Mouse (Mus musculus): ENCODE measurements at regions not wholly inside any gene's neighbourhood (a gene's known extent, or its start where the extent isn't known, plus 50 kb on each side); places are given as distances from the start of the nearest gene placed in this dataset.

DNA sequence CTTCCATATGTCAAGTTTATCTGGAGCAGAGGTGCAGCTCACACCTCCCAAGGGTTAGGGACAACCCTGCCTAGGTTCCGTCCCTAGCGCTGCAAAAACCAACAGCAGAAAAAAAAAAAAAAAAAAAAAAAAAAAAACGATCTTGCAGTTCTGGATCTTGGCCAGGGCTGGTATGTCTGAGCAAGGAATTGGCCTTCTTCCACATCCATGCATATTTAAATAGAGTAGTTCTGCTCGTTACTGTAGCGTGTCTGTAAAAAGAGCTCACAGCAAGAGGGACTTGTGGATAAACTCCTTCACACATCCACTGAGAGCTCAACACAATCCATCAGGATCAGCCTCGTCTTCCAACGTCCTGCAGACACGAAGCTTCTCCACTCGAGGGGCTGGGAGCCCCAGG, 639.4 kb upstream of the Adam5 start:
- Histone ChIP-seq H3K4me1 (ENCODE audit: control insufficient read depth, insufficient read depth, low read length) (peaks cover 7% of the 10 kb centered on the region), H3K27ac (ENCODE audit: insufficient read depth, low read length) (no peak overlapping the region), H3K4me3 (ENCODE audit: insufficient read depth, low read length) (no peak overlapping the region)
- TF ChIP-seq POLR2A (IDR thresholded peaks at IDR 0.05; ENCODE audit: extremely low read depth, insufficient read depth, low read length) (no peak), CTCF (IDR thresholded peaks at IDR 0.05; ENCODE audit: extremely low read depth, insufficient read depth, low read length) (no peak)

DNA sequence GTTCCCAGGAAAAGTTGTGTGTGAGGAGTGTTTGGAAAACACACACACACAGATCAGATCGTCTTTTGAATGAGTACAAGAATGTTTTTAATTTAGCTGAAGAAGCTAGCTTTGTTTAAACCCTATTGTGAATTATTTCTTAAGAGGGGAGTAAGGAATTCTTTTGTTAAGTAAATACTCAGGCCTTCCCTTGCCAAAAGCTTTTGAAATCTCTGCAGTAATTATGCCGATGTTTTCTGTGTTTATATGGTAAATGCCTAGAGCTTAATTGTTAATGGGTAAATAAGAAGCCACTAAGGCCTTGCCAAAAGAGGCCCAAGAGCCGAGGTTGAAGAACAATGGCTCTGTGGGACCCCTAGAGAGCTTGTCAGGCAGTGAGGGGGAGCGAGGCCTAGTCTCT, 638.3 kb upstream of the Adam5 start:
- H3K27ac ChIP-seq (ENCODE audit: insufficient read depth, low read length) = no peak overlapping the region
- H3K4me1 ChIP-seq (ENCODE audit: control insufficient read depth, insufficient read depth, low read length) = peaks cover 7% of the 10 kb centered on the region
- no peak for TF ChIP-seq POLR2A (IDR thresholded peaks at IDR 0.05; ENCODE audit: extremely low read depth, insufficient read depth, low read length)
- TF ChIP-seq CTCF (IDR thresholded peaks at IDR 0.05; ENCODE audit: extremely low read depth, insufficient read depth, low read length) = no peak
- H3K4me3 ChIP-seq (ENCODE audit: insufficient read depth, low read length) = no peak overlapping the region

DNA sequence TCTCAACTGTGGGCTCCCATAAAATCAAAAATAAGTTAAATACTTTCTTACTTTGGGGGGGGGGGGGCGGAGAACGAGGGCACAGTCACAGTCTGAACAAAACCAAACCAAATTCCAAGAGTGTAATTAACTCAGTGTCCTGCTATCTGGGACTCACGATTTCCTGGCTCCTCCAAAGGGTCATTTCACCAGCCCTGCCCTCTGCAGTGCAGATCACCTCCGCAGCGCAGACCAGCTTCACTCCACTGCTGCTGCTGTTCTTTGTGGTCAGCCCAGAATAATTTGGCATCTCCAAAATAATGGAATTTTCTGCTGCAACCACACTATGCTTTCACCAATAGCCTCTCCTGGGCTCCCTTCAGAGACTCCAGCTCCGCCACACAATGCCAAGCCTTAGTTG, 631.5 kb upstream of the Adam5 start:
- no peak overlapping the region for H3K27ac ChIP-seq (ENCODE audit: insufficient read depth, low read length)
- H3K4me3 ChIP-seq (ENCODE audit: insufficient read depth, low read length) = no peak overlapping the region
- no peaks in the 10 kb centered on the region for H3K4me1 ChIP-seq (ENCODE audit: control insufficient read depth, insufficient read depth, low read length)
- no peak for TF ChIP-seq CTCF (IDR thresholded peaks at IDR 0.05; ENCODE audit: extremely low read depth, insufficient read depth, low read length)
- TF ChIP-seq POLR2A (IDR thresholded peaks at IDR 0.05; ENCODE audit: extremely low read depth, insufficient read depth, low read length) = no peak

DNA sequence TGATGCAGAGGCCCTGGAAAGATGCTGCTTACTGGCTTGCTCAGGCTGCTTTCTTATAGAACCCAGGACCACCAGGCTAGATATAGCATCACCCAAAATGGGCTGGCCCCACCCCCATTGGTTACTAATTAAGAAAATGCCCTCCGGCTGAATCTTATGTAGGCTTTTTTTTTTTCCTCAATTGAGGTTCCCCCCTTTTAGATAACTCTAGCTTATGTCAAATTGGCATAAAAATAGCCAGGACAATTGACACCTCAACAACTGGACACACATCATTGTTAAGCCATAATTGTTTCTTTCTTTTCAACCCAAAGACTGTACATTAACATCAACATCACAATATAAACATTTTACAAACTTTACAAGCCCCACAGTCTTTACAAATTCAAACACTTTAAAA, 630.8 kb upstream of the Adam5 start:
- TF ChIP-seq CTCF (IDR thresholded peaks at IDR 0.05; ENCODE audit: extremely low read depth, insufficient read depth, low read length) (no peak), POLR2A (IDR thresholded peaks at IDR 0.05; ENCODE audit: extremely low read depth, insufficient read depth, low read length) (no peak)
- Histone ChIP-seq H3K27ac (ENCODE audit: insufficient read depth, low read length) (no peak overlapping the region), H3K4me1 (ENCODE audit: control insufficient read depth, insufficient read depth, low read length) (no peaks in the 10 kb centered on the region), H3K4me3 (ENCODE audit: insufficient read depth, low read length) (no peak overlapping the region)

DNA sequence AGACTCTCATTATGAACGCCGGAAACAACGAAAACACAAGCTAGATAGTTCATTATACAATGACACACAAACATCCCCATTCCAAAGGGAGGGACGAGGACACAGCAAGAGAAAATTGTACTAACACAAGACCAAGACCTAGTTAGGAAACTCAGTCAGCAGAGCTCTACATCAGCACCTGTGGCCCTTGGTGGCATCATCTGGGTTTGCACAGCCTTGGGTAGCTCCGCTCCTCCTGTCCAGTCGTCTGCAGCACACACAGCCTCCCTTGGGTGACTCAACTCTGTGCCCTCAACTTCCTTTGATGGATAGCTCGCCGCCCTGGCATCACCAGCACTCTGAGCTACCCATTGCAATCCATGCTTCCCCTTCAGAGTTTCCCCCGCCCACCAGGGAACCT, 629.7 kb upstream of the Adam5 start:
- Histone ChIP-seq H3K4me1 (ENCODE audit: control insufficient read depth, insufficient read depth, low read length) (no peaks in the 10 kb centered on the region), H3K27ac (ENCODE audit: insufficient read depth, low read length) (no peak overlapping the region), H3K4me3 (ENCODE audit: insufficient read depth, low read length) (no peak overlapping the region)
- no peak for TF ChIP-seq POLR2A (IDR thresholded peaks at IDR 0.05; ENCODE audit: extremely low read depth, insufficient read depth, low read length)
- no peak for TF ChIP-seq CTCF (IDR thresholded peaks at IDR 0.05; ENCODE audit: extremely low read depth, insufficient read depth, low read length)

DNA sequence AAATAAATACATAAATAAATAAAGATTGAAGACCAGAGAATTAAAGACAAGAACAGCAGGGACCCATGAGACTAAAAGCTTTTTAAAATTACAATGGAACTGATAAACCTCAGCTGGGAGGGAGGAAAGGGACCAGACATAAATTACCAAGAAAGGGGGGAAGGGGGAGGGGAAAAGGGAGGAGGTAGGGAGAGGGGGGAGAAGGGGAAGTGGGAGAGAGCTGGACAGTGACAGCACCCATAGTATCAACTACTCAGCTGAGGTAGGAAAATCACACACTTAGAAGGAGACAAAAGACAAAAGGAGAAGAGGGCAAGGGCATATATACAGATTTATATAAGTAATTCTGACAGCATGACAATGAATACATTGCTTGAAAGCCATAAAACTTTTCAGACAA, 626.4 kb upstream of the Adam5 start:
- TF ChIP-seq POLR2A (IDR thresholded peaks at IDR 0.05; ENCODE audit: extremely low read depth, insufficient read depth, low read length) (no peak), CTCF (IDR thresholded peaks at IDR 0.05; ENCODE audit: extremely low read depth, insufficient read depth, low read length) (no peak)
- H3K4me1 ChIP-seq (ENCODE audit: control insufficient read depth, insufficient read depth, low read length) = no peaks in the 10 kb centered on the region
- H3K4me3 ChIP-seq (ENCODE audit: insufficient read depth, low read length) = no peak overlapping the region
- no peak overlapping the region for H3K27ac ChIP-seq (ENCODE audit: insufficient read depth, low read length)

DNA sequence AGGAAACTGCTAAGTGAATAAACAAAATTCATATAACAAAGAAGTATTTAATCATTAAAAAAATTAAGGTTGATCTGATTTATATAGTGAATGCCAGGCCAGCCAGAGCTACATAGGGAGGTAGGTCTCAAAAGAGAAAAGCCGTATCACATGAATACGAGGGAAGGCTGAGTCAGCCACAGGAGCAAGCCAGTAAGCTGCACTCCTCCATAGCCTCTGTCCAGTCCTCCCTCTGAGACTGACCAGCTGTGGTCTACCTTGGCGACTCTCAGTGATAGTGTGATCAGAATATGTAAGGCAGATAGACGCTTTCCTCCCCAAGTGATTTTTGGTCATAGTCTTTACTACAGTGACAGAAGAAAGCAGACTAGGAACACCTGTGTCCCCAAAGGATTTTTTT, 625.4 kb upstream of the Adam5 start:
- H3K27ac ChIP-seq (ENCODE audit: insufficient read depth, low read length) = no peak overlapping the region
- TF ChIP-seq CTCF (IDR thresholded peaks at IDR 0.05; ENCODE audit: extremely low read depth, insufficient read depth, low read length) (no peak), POLR2A (IDR thresholded peaks at IDR 0.05; ENCODE audit: extremely low read depth, insufficient read depth, low read length) (no peak)
- no peak overlapping the region for H3K4me3 ChIP-seq (ENCODE audit: insufficient read depth, low read length)
- no peaks in the 10 kb centered on the region for H3K4me1 ChIP-seq (ENCODE audit: control insufficient read depth, insufficient read depth, low read length)

DNA sequence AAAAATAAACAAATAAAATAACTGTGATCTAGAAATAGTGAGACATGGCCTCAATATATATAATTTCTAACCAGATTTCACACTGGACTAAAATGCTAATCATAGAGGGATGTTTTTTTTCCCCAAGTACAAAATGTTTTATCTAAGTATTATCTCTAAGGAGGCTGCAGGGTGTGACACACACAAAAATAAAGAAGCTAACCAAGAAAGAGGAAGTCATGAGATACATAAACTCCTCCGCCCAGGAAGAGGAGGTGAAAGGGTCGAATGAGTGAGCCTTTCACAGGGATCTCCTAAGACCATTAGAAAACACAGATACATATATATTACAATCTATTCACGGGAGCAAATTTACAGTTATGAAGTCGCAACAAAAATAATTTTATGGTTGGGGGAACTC, 623.7 kb upstream of the Adam5 start:
- TF ChIP-seq POLR2A (IDR thresholded peaks at IDR 0.05; ENCODE audit: extremely low read depth, insufficient read depth, low read length) (no peak), CTCF (IDR thresholded peaks at IDR 0.05; ENCODE audit: extremely low read depth, insufficient read depth, low read length) (no peak)
- no peak overlapping the region for H3K27ac ChIP-seq (ENCODE audit: insufficient read depth, low read length)
- no peak overlapping the region for H3K4me3 ChIP-seq (ENCODE audit: insufficient read depth, low read length)
- no peaks in the 10 kb centered on the region for H3K4me1 ChIP-seq (ENCODE audit: control insufficient read depth, insufficient read depth, low read length)

DNA sequence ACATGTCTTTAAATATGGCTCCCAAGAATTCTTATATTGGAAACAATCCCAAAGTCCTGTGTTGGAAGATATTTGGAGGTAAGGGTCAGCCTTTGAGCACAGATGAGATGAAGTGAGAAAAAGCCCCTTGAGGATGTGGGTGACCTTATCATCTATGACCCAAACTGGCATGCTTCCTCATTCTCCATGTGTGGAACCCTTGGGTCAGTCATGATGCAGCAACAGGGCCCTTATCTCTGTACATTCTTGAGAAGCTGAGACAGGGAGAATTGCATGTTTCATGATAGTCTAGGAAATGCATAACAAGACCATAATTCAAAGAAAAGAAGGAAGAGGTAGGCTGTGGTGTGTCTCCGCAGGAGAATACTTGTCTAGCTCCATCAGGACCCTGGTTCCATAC, 621.8 kb upstream of the Adam5 start:
- TF ChIP-seq CTCF (IDR thresholded peaks at IDR 0.05; ENCODE audit: extremely low read depth, insufficient read depth, low read length) (no peak), POLR2A (IDR thresholded peaks at IDR 0.05; ENCODE audit: extremely low read depth, insufficient read depth, low read length) (no peak)
- Histone ChIP-seq H3K4me1 (ENCODE audit: control insufficient read depth, insufficient read depth, low read length) (peaks cover 1% of the 10 kb centered on the region; the same call in 1 of the 2 replicates), H3K4me3 (ENCODE audit: insufficient read depth, low read length) (no peak overlapping the region), H3K27ac (ENCODE audit: insufficient read depth, low read length) (no peak overlapping the region)

DNA sequence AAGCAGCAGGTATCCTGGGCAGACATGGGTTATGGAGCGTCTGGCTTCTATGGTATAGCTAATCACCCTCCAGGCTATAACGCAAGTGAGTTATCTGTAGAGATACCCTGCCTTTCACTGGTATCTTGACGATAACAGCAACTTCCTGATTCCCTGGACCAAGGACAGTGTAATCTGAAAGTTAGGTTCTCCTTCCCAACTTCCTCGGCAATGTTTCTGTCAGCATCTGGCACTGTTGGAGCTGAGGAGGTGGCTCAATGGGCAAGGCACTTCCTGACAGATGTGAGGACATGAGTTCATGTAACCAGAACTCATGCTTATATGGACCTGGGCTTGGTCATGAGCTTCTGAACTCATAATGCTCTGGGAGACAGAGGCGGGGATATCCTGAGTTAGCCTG, 620.9 kb upstream of the Adam5 start:
- H3K27ac ChIP-seq (ENCODE audit: insufficient read depth, low read length) = no peak overlapping the region
- no peak overlapping the region for H3K4me3 ChIP-seq (ENCODE audit: insufficient read depth, low read length)
- peaks cover 4% of the 10 kb centered on the region for H3K4me1 ChIP-seq (ENCODE audit: control insufficient read depth, insufficient read depth, low read length)
- TF ChIP-seq POLR2A (IDR thresholded peaks at IDR 0.05; ENCODE audit: extremely low read depth, insufficient read depth, low read length) (no peak), CTCF (IDR thresholded peaks at IDR 0.05; ENCODE audit: extremely low read depth, insufficient read depth, low read length) (no peak)

DNA sequence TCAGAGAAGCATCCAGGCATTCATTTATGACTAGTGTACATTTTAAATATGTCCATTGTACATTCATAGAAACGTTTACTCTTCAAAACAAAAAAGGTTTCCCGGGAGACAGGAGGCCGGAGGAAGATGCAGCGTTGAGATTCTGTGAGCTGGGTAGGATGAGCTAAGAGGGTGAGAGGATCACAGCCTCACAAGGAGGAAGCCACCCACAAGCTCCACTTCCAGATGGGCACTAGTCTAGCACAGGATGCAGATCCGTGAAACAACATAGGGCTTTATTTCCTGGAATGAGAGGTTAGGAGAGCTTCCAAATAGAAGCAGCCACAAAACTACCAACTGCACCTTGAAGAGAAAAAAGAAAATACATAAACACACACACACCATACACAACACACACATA, 619.4 kb upstream of the Adam5 start:
- H3K27ac ChIP-seq (ENCODE audit: insufficient read depth, low read length) = no peak overlapping the region
- H3K4me3 ChIP-seq (ENCODE audit: insufficient read depth, low read length) = no peak overlapping the region
- TF ChIP-seq CTCF (IDR thresholded peaks at IDR 0.05; ENCODE audit: extremely low read depth, insufficient read depth, low read length) (no peak), POLR2A (IDR thresholded peaks at IDR 0.05; ENCODE audit: extremely low read depth, insufficient read depth, low read length) (no peak)
- H3K4me1 ChIP-seq (ENCODE audit: control insufficient read depth, insufficient read depth, low read length) = peaks cover 4% of the 10 kb centered on the region
